21 mouse cellular contexts compared by ENCODE assay signal in genomic region chr17:27225801-27226200, GRCm38 (mm10). TPM values are rescaled to one million over a fixed set of nuclear protein-coding genes. Genes with fewer than 3 reads are reported as not detected.
DNase-seq lines count a peak whose midpoint lies in the region; ATAC-seq and TF ChIP-seq lines count a peak whose summit lies in the region.
"Had no signal": no experiment of that assay in that cellular context is flagged by ENCODE, and none has a peak within 500 bp of the region (broad histone marks: within the 10 kb centered on the region; RNA-seq: fewer than 3 reads in every experiment).

No protein-coding gene starts in this region.

- H3K4me3 ChIP-seq in forebrain, embryonic 14.5 days (ENCODE audit: low read depth, low read length), result no peak overlapping the region
- no peak overlapping the region for H3K4me3 ChIP-seq in forebrain, embryonic 16.5 days (replicated peaks; ENCODE audit: low read length)

- 41% methylated on average over 10 of the region's 10 CpGs for WGBS in forebrain, embryonic 14.5 days
- 27% methylated on average over 10 of the region's 10 CpGs for WGBS in forebrain, embryonic 16.5 days

- H3K9ac ChIP-seq in forebrain, embryonic 14.5 days (ENCODE audit: low read length), result no peak overlapping the region
- H3K9ac ChIP-seq in forebrain, embryonic 16.5 days (replicated peaks; ENCODE audit: low read depth, low read length), result no peak overlapping the region

- H3K4me2 ChIP-seq in forebrain, embryonic 14.5 days (ENCODE audit: low read length), result no peak overlapping the region
- H3K4me2 ChIP-seq in forebrain, embryonic 16.5 days (ENCODE audit: low read length), result no peak overlapping the region

- H3K9me3 ChIP-seq in forebrain, embryonic 14.5 days (replicated peaks; ENCODE audit: control insufficient read depth, low read length), result no peaks in the 10 kb centered on the region; the same call in 1 of the 2 replicates
- H3K9me3 ChIP-seq in forebrain, embryonic 16.5 days (ENCODE audit: control insufficient read depth, low read length), result 0 out of 2 replicates have a peak, but pooled peaks cover 2% of the 10 kb centered on the region

- no peak for TF ChIP-seq POLR2A in brain, embryonic 14.5 days (IDR thresholded peaks at IDR 0.05; ENCODE audit: borderline replicate concordance, extremely low read depth, insufficient read depth, insufficient read length, poor library complexity, severe bottlenecking)

- no peak for TF ChIP-seq CTCF in brain, embryonic 14.5 days (IDR thresholded peaks at IDR 0.05; ENCODE audit: borderline replicate concordance, extremely low read depth, insufficient read depth, insufficient read length)

- no peak overlapping the region for H3K27ac ChIP-seq in forebrain, embryonic 14.5 days (ENCODE audit: low read depth, low read length)
- H3K27ac ChIP-seq in forebrain, embryonic 16.5 days (ENCODE audit: low read length), result no peak overlapping the region

- no peaks in the 10 kb centered on the region for H3K36me3 ChIP-seq in forebrain, embryonic 14.5 days (ENCODE audit: control insufficient read depth, insufficient read depth, low read length)
- no peaks in the 10 kb centered on the region for H3K36me3 ChIP-seq in forebrain, embryonic 16.5 days (ENCODE audit: control insufficient read depth, insufficient read depth)
- H3K36me3 ChIP-seq: G1E had no signal

- peak; percentile 36 to 41 for DNase-seq in cerebellum, postnatal 25 days
- no peak for DNase-seq in cerebellum, adult 18-20 months
- DNase-seq in forebrain, embryonic 14.5 days (ENCODE audit: low spot score), result peak; percentile 36
- DNase-seq in brain, embryonic 14.5 days (ENCODE audit: low read depth), result peak; percentile 63
- DNase-seq in natural killer cell, adult 2 months (ENCODE audit: low spot score in 2 of 2), result no peak
- DNase-seq: adrenal gland, adult 2 months; adrenal gland, adult 8-10 months; adrenal gland, postnatal 10 days; adrenal gland, postnatal 14 days; adrenal gland, postnatal 25 days; adrenal gland, postnatal 36 days; B cell, adult 2 months; cerebellum, adult 11 months; cerebellum, adult 11-12 months; cerebellum, adult 2 months; cerebellum, adult 8-10 months had no signal

- H3K27me3 ChIP-seq in forebrain, embryonic 14.5 days (replicated peaks; ENCODE audit: control insufficient read depth, insufficient read depth, low read length), result no peaks in the 10 kb centered on the region
- 0 out of 2 replicates have a peak, but pooled peaks cover 6% of the 10 kb centered on the region for H3K27me3 ChIP-seq in forebrain, embryonic 16.5 days (replicated peaks; ENCODE audit: control insufficient read depth, insufficient read depth, low read length)

- ATAC-seq in forebrain, embryonic 14.5 days, result no peak
- ATAC-seq in forebrain, embryonic 16.5 days, result no peak
- ATAC-seq: activated CD4-positive, CD25-positive, alpha-beta regulatory T cell, adult 4 months; CD4-positive, CD25-positive, alpha-beta regulatory T cell, adult 4 months; Patski had no signal

- peaks cover 13% of the 10 kb centered on the region for H3K4me1 ChIP-seq in forebrain, embryonic 14.5 days (ENCODE audit: control insufficient read depth, insufficient read depth, low read length)
- H3K4me1 ChIP-seq in forebrain, embryonic 16.5 days (replicated peaks; ENCODE audit: control insufficient read depth, insufficient read depth, low read length), result peaks cover 16% of the 10 kb centered on the region

RNA-seq across cellular contexts. Expression of gene Lemd2, which starts 21.5 kb away (rescaled TPM):
- 11.3 and 14.8 TPM in 2 replicates for polyA plus RNA-seq in forebrain, embryonic 14.5 days (2014; fragmentation: Nextera tagmentation; extraction: Ambion mirVana)
- 21.3 and 26.4 TPM in 2 replicates for polyA plus RNA-seq in forebrain, embryonic 16.5 days (2015; fragmentation: Nextera tagmentation; extraction: Ambion mirVana)
- polyA plus RNA-seq in brain, embryonic 14.5 days (2012; rRNA removed), result 117 and 154 TPM in 2 replicates

RNA-seq across cellular contexts. Expression of gene Ip6k3, which starts 58.2 kb away (rescaled TPM):
- polyA plus RNA-seq in forebrain, embryonic 14.5 days (2014; fragmentation: Nextera tagmentation; extraction: Ambion mirVana), result 0.21 and 0.28 TPM in 2 replicates
- 0.30 TPM in 1 of 2 replicates, not detected in the other for polyA plus RNA-seq in forebrain, embryonic 16.5 days (2015; fragmentation: Nextera tagmentation; extraction: Ambion mirVana)
- polyA plus RNA-seq in brain, embryonic 14.5 days (2012; rRNA removed), result 0.29 and 0.33 TPM in 2 replicates
- polyA plus RNA-seq: activated CD4-positive, CD25-positive, alpha-beta regulatory T cell, adult 4 months; CD4-positive, CD25-positive, alpha-beta regulatory T cell, adult 4 months; G1E had no signal

Comparison
In these comparisons a context has a peak if more than half of its experiments do, and no peak if none do; other contexts are left out.
1. DNase-seq: peak in cerebellum, postnatal 25 days (2 of 2), forebrain, embryonic 14.5 days (single experiment) and brain, embryonic 14.5 days (single experiment); none in cerebellum, adult 18-20 months (0 of 2) and natural killer cell, adult 2 months (0 of 2).